Mouse (Mus musculus): ENCODE measurements at regions not wholly inside any gene's neighbourhood (a gene's known extent, or its start where the extent isn't known, plus 50 kb on each side); places are given as distances from the start of the nearest gene placed in this dataset.

- TF ChIP-seq ZC3H11A (IDR thresholded peaks at IDR 0.05; ENCODE audit: borderline replicate concordance, low read depth, low read length) (no peak), ZNF384 (IDR thresholded peaks at IDR 0.05; ENCODE audit: low read depth, low read length) (no peak), CHD2 (IDR thresholded peaks at IDR 0.05; ENCODE audit: low read depth, low read length) (no peak)
Observed at GRCm38 (mm10) chr9:85577812-85578211, 171.3 kb downstream of the Ibtk start.
